8 mouse cellular contexts compared by ENCODE assay signal in the genomic region with DNA sequence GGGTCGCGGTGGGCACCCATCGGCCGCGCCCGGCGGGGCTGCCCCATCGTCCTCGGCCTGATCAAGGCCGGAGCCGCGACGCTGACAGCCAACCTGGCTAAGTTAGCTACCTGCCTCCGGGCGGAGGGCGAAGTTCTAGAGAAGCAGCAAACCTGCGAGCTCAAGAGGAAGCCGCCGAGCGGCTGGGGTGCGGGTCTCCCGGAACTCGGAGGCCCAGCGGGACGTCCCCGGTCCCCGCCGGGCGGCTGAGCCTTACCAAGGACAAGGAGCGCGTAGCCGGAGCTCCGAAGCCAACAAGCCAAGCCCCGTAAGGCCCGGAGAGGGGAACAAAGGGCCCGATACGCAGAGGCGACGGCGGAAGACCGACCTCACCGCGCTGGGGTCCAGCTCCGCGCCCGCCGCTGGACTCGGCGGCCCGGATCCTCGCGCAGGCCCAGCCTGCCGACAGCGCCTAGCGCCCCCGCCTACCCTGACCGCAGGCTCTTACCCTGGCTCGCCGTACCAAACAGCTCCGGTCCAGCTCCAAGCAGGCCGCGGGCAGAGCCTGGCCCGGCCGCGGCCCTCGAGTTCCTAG. TPM values are rescaled to one million over a fixed set of nuclear protein-coding genes. Genes with fewer than 3 reads are reported as not detected.
DNase-seq lines count a peak whose midpoint lies in the region; ATAC-seq lines count a peak whose summit lies in the region.

No protein-coding gene starts in this region.

- WGBS in neural tube, embryonic 11.5 days = under 1% methylated on average over 64 of the region's 66 CpGs

- H3K9me3 ChIP-seq in neural tube, embryonic 11.5 days (ENCODE audit: control insufficient read depth, low read length) = no peaks in the 10 kb centered on the region
- no peaks in the 10 kb centered on the region for H3K9me3 ChIP-seq in megakaryocyte, embryonic 14.5 days

- H3K9ac ChIP-seq in neural tube, embryonic 11.5 days (ENCODE audit: low read length) = peak overlapping the region; percentile 100

- H3K4me3 ChIP-seq in neural tube, embryonic 11.5 days (ENCODE audit: low read depth, low read length) = peak overlapping the region; percentile 93
- peak overlapping the region; percentile 97 for H3K4me3 ChIP-seq in megakaryocyte, embryonic 14.5 days (replicated peaks)

- DNase-seq in neural tube, embryonic 11.5 days (ENCODE audit: low spot score) = peak; percentile 67
- no peak for DNase-seq in neural tube, embryonic 10.5 days (ENCODE audit: extremely low spot score, low spot score)
- peak; percentile 60 to 66 for DNase-seq in adrenal gland, postnatal 36 days
- peak; percentile 63 to 68 for DNase-seq in gastrocnemius, postnatal 4 days (ENCODE audit: low spot score in 2 of 2)
- peak; percentile 68 to 82 for DNase-seq in kidney, postnatal 25 days
- DNase-seq in spleen, postnatal 36 days (ENCODE audit: low spot score in 2 of 2) = peak; percentile 80
- no peak for DNase-seq in layer of hippocampus, adult 9-10 months (ENCODE audit: low spot score)

- H3K4me1 ChIP-seq in neural tube, embryonic 11.5 days (ENCODE audit: control insufficient read depth, insufficient read depth, low read length) = peaks cover 10% of the 10 kb centered on the region
- peaks cover 60% of the 10 kb centered on the region for H3K4me1 ChIP-seq in megakaryocyte, embryonic 14.5 days

- H3K4me2 ChIP-seq in neural tube, embryonic 11.5 days (ENCODE audit: low read depth) = peak overlapping the region; percentile 72

- ATAC-seq in neural tube, embryonic 11.5 days (ENCODE audit: insufficient read depth, low FRiP score, low TSS enrichment) = peak; percentile 84

- no peaks in the 10 kb centered on the region for H3K27me3 ChIP-seq in neural tube, embryonic 11.5 days (ENCODE audit: control insufficient read depth, insufficient read depth, low read length)
- no peaks in the 10 kb centered on the region for H3K27me3 ChIP-seq in megakaryocyte, embryonic 14.5 days (replicated peaks)

- peak overlapping the region; percentile 99 for H3K27ac ChIP-seq in neural tube, embryonic 11.5 days (ENCODE audit: low read depth, low read length)

- H3K36me3 ChIP-seq in neural tube, embryonic 11.5 days (ENCODE audit: control insufficient read depth, insufficient read depth, low read length) = no peaks in the 10 kb centered on the region; the same call in 1 of the 2 replicates
- peaks cover 52% of the 10 kb centered on the region for H3K36me3 ChIP-seq in megakaryocyte, embryonic 14.5 days (replicated peaks; ENCODE audit: low read length)

RNA-seq across cellular contexts. Expression of gene Hectd1, which starts 0.5 kb away (rescaled TPM):
- 36.4 and 36.5 TPM in 2 replicates for polyA plus RNA-seq in neural tube, embryonic 11.5 days (2014; fragmentation: Nextera tagmentation; extraction: Ambion mirVana)
- 10 to 100 TPM; 86.7 to 95.8 TPM for total RNA-seq in adrenal gland, postnatal 36 days (2021)
- total RNA-seq in gastrocnemius, postnatal 4 days (2021) = 100 to 1,000 TPM in 1 of 2 experiments, 10 to 100 TPM in 1; 91.2 to 104 TPM
- polyA plus RNA-seq in megakaryocyte, embryonic 14.5 days (2012; ENCODE audit: insufficient read depth, low replicate concordance) = 0.77 and 2.0 TPM in 2 replicates

Comparison
In these comparisons a context has a peak if more than half of its experiments do, and no peak if none do; other contexts are left out.
1. DNase-seq: peak in neural tube, embryonic 11.5 days (single experiment), adrenal gland, postnatal 36 days (2 of 2), gastrocnemius, postnatal 4 days (2 of 2), kidney, postnatal 25 days (2 of 2) and spleen, postnatal 36 days (2 of 2); none in neural tube, embryonic 10.5 days (single experiment) and layer of hippocampus, adult 9-10 months (single experiment).